Mouse (Mus musculus) cortical plate, adult 2 months (tissue): ENCODE results near the gene Ccdc162. TPM values are rescaled to one million over a fixed set of nuclear protein-coding genes. Genes with fewer than 3 reads are reported as not detected.

ENCODE experiments used
- H3K27ac ChIP-seq: fragments of 200-500 bp; 2 replicates; pipeline ENCODE4 v1.5.1; 2012; ENCODE audit warnings: low read length, control low read depth, inconsistent platforms; ENCODE audit not compliant: insufficient read depth
- H3K4me1 ChIP-seq: fragments of 200-500 bp; 2 replicates; pipeline ENCODE4 v1.6.1; 2011; ENCODE audit warnings: low read length; ENCODE audit not compliant: control insufficient read depth, insufficient read depth
- H3K4me3 ChIP-seq: fragments of 200-500 bp; 2 replicates; pipeline ENCODE4 v1.5.1; 2011; ENCODE audit warnings: mild to moderate bottlenecking, low read length, control low read depth; ENCODE audit not compliant: insufficient read depth
- CTCF ChIP-seq: fragments of 200-500 bp; IDR thresholded peaks from 2 replicates; pipeline ENCODE4 v1.5.1; 2011; ENCODE audit warnings: mild to moderate bottlenecking, control low read depth, low read length; ENCODE audit not compliant: insufficient read depth; ENCODE audit errors: extremely low read depth
- POLR2A ChIP-seq: fragments of 200-500 bp; IDR thresholded peaks from 2 replicates; pipeline ENCODE4 v1.6.1; 2011; ENCODE audit warnings: mild to moderate bottlenecking, low read length, control low read depth; ENCODE audit not compliant: insufficient read depth; ENCODE audit errors: extremely low read depth
- polyA plus RNA-seq: library from polyadenylated mRNA; depleted of rRNA; stranded (reverse); fragments of >200 nt; gene quantifications from 2 replicates; pipeline ENCODE4 v1.2.3, GENCODE M21; 2012

Ccdc162 gene
- polyA plus RNA-seq, 1 experiment, result 0.88 TPM

- H3K27ac ChIP-seq, result no peak overlapping the region
- no peak overlapping the region for H3K4me3 ChIP-seq
- TF ChIP-seq POLR2A, result no peak
- H3K4me1 ChIP-seq, result peaks cover 4% of the 10 kb centered on the region; the same call in 1 of the 2 replicates
These were observed 144.2 kb downstream of the Ccdc162 start for GRCm38 (mm10) chr10:41572274-41572673.

GRCm38 (mm10) chr10:41571065-41571464, 145.4 kb downstream of the Ccdc162 start:
- Histone ChIP-seq H3K4me3 (no peak overlapping the region), H3K4me1 (peaks cover 4% of the 10 kb centered on the region; the same call in 1 of the 2 replicates), H3K27ac (no peak overlapping the region)
- TF ChIP-seq POLR2A (no peak), CTCF (no peak)

- TF ChIP-seq POLR2A, result no peak
- TF ChIP-seq CTCF, result no peak
- no peak overlapping the region for H3K4me3 ChIP-seq
- peaks cover 4% of the 10 kb centered on the region; the same call in 1 of the 2 replicates for H3K4me1 ChIP-seq
- H3K27ac ChIP-seq, result no peak overlapping the region
These were observed 148.1 kb downstream of the Ccdc162 start for GRCm38 (mm10) chr10:41568306-41568705.

GRCm38 (mm10) chr10:41565141-41565540, 151.3 kb downstream of the Ccdc162 start:
- no peak for TF ChIP-seq POLR2A
- no peak for TF ChIP-seq CTCF
- Histone ChIP-seq H3K27ac (no peak overlapping the region), H3K4me3 (no peak overlapping the region), H3K4me1 (no peaks in the 10 kb centered on the region)

- TF ChIP-seq CTCF (no peak), POLR2A (no peak)
These were observed 154.6 kb downstream of the Ccdc162 start for GRCm38 (mm10) chr10:41561701-41562395.

GRCm38 (mm10) chr10:41558401-41558800, 158.0 kb downstream of the Ccdc162 start:
- Histone ChIP-seq H3K4me1 (peaks cover 2% of the 10 kb centered on the region), H3K4me3 (no peak overlapping the region), H3K27ac (no peak overlapping the region)
- no peak for TF ChIP-seq CTCF
- TF ChIP-seq POLR2A, result no peak

More at GRCm38 (mm10) chr10:41561701-41562395, 154.6 kb downstream of the Ccdc162 start:
- Histone ChIP-seq H3K4me3 (no peak overlapping the region), H3K4me1 (no peaks in the 10 kb centered on the region), H3K27ac (no peak overlapping the region)

GRCm38 (mm10) chr10:41555081-41555480, 161.4 kb downstream of the Ccdc162 start:
- TF ChIP-seq POLR2A (no peak), CTCF (no peak)
- H3K27ac ChIP-seq, result no peak overlapping the region
- no peak overlapping the region for H3K4me3 ChIP-seq
- peaks cover 6% of the 10 kb centered on the region for H3K4me1 ChIP-seq

- Histone ChIP-seq H3K4me3 (no peak overlapping the region), H3K27ac (no peak overlapping the region), H3K4me1 (peaks cover 6% of the 10 kb centered on the region)
- TF ChIP-seq CTCF (no peak), POLR2A (no peak)
These were observed 162.7 kb downstream of the Ccdc162 start for GRCm38 (mm10) chr10:41553711-41554110.

- Histone ChIP-seq H3K27ac (no peak overlapping the region), H3K4me3 (no peak overlapping the region), H3K4me1 (peaks cover 6% of the 10 kb centered on the region)
- no peak for TF ChIP-seq POLR2A
These were observed 163.4 kb downstream of the Ccdc162 start for GRCm38 (mm10) chr10:41552847-41553589.

GRCm38 (mm10) chr10:41552319-41552718, 164.1 kb downstream of the Ccdc162 start:
- no peak overlapping the region for H3K4me3 ChIP-seq
- TF ChIP-seq POLR2A (no peak), CTCF (no peak)
- peaks cover 6% of the 10 kb centered on the region for H3K4me1 ChIP-seq
- H3K27ac ChIP-seq, result no peak overlapping the region
